Mouse (Mus musculus): Measurements from ENCODE around the gene Olfr270. TPM values are rescaled to one million over a fixed set of nuclear protein-coding genes. Genes with fewer than 3 reads are reported as not detected.

The Olfr270 gene
- polyA plus RNA-seq, 1 experiment from 2014 or later: not detected

Other genes with a start within 250 kb of the Olfr270 start
- gene Olfr275, start 149.9 kb upstream of the Olfr270 start, polyA plus RNA-seq (2015; fragmentation: Nextera tagmentation; extraction: Ambion mirVana): not detected in 2 replicates
- not detected in 2 replicates for gene Olfr273, start 105.3 kb upstream of the Olfr270 start, polyA plus RNA-seq (2015; fragmentation: Nextera tagmentation; extraction: Ambion mirVana)
- not detected in 2 replicates for gene Olfr272, start 45.4 kb upstream of the Olfr270 start, polyA plus RNA-seq (2015; fragmentation: Nextera tagmentation; extraction: Ambion mirVana)
- not detected in 2 replicates for gene Nipsnap3a, start 24.7 kb downstream of the Olfr270 start, polyA plus RNA-seq (2015; fragmentation: Nextera tagmentation; extraction: Ambion mirVana)
- gene Nipsnap3b, start 47.3 kb downstream of the Olfr270 start, polyA plus RNA-seq (2015; fragmentation: Nextera tagmentation; extraction: Ambion mirVana): 70.1 and 71.6 TPM in 2 replicates
- 2.9 and 4.6 TPM in 2 replicates for gene Abca1, start 195.3 kb downstream of the Olfr270 start, polyA plus RNA-seq (2015; fragmentation: Nextera tagmentation; extraction: Ambion mirVana)

All from thymus, postnatal 0 days (tissue).